Mouse (Mus musculus) E14TG2a.4 (cell line): Measurements from ENCODE around the gene Gm20538.

ENCODE experiments used
- CTCF ChIP-seq: conservative IDR thresholded peaks from 2 replicates; pipeline ENCODE4 v1.5.1; 2014; ENCODE audit warnings: low read length
- NANOG ChIP-seq: IDR thresholded peaks from 2 replicates; pipeline ENCODE4 v1.6.1; 2014; ENCODE audit warnings: borderline replicate concordance, low read length, mixed read lengths
- POU5F1 ChIP-seq: IDR thresholded peaks from 2 replicates; pipeline ENCODE4 v1.6.1; 2014; ENCODE audit warnings: low read length, borderline replicate concordance

DNA sequence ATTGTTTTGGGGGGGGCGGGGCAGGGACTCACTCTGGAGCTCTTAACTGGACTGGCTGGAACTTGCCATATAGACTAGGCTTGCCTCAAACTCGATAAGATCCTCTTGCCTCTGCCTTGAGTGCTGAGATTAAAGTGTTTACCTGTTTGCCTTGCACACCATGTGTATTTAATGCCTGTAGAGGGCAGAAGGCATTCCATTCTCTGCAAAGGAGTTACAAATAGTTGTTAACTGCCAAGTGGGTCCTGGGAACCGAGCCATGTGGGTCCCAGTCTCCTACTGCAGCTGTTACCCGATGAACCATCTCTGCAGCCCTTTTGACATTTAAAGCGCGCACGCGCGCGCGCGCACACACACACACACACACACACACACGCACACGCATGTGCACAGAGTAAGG, 11.4 kb upstream of the Gm20538 start:
- TF ChIP-seq CTCF (no peak), POU5F1 (no peak), NANOG (no peak)
